Mouse (Mus musculus): ENCODE data around the gene Olfr1318.

The Olfr1318 gene

DNA sequence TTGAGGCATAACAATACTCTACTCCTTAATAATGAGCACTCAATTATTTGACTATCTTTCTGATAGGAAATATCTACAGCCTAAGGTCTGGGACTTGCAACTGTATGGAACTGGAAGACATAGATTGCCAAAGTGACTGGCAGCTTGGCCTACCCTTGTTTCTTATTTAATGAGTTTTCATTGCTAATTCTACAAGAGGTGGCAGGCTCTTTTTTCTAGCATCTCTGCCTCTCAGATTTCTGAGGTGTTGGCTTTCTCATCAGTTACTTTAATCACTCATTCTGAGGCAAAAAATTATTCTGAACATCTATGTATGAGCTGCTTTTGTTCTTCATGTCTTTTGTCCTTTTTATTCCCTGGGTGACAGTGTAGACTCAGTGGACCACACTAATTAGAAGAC is at the start of gene Olfr1318:
Olfr1318 (plus strand) TSS at position 301 of the 400 bp plus-strand sequence.
- no peak for DNase-seq (ENCODE audit: low spot score in 2 of 2)

DNA sequence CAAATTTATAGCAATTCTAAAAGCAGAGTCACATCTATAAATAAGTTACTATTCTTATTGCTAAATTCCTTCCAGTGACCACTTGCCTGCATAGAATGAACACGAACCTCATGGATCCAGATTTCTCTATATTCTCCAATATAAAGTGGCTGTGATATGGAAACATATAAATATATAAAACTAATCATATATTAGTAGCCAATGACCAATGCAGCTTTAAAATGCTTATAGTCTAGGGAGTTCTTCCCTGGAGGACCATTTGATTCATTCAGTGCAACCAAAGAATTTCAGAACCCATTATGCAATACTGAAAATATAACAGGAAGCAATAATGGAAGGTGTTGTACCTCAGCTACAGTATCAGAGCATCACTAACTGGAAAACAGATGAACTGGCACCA is 38.7 kb upstream of the Olfr1318 start, which contains the start of gene Olfr1315-ps1:
Olfr1315-ps1 (minus strand) TSS at position 101 of the 400 bp plus-strand sequence.
- no peak for DNase-seq (ENCODE audit: low spot score in 2 of 2)

DNA sequence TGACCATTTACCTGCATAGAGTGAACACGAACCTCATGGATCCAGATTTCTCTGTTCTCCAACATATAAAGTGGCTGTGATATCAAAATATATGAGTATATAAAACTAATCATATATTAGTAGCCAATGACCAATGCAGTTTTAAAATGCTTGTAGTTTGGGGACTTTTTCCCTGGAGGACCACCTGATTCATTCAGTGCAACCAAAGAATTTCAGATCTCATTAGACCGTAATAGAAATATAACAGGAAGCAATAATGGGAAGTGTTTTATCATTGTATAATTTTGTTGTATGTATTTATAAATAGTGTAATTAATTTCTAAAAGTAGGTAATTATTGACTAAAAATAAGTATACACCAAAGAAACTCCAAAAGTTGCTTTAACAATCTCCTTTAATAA is 19.1 kb upstream of the Olfr1318 start, which contains the start of gene Olfr1316:
Olfr1316 (minus strand) TSS at position 101 of the 400 bp plus-strand sequence.
- no peak for DNase-seq (ENCODE audit: low spot score in 2 of 2)

DNA sequence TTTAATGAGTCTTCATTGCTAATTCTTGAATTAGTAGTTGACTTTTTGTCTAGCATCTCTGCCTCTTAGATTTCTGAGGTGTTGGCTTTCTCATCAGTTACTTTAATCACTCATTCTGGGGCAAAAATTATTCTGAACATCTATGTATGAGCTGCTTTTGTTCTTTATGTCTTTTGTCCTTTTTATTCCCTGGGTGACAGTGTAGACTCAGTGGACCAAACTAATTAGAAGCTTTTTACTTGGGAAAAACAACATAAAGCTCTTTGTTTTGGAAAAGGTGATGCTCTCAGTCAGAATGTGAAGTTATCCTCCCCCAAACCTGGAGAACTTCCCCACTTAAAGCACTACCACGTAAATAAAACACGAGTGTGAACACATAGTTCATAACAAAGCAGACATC is 14.0 kb upstream of the Olfr1318 start, which contains the start of gene Olfr1317:
Olfr1317 (plus strand) TSS at position 301 of the 400 bp plus-strand sequence.
- DNase-seq (ENCODE audit: low spot score in 2 of 2), result no peak

DNA sequence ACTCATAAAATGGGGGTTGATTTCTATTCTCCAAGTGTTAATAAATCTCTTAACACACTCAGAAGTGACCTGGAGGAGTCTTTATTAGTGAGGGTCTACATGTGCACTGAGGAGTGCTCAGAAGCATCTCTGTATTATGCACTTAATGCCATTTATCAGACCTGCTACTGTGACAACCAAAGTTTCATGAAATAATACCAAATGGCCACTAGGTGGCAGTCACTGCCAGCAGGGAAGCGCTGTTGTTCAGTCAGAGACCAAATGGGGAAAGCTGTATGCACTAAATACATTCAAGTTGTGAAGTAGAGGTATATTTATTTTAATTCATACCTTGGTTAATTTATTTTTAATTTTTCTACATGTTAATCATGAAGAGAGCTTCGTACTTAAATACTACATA is 42.9 kb downstream of the Olfr1318 start:
- DNase-seq (ENCODE audit: low spot score in 2 of 2), result peak in 1 of 2 experiments; percentile 24

DNA sequence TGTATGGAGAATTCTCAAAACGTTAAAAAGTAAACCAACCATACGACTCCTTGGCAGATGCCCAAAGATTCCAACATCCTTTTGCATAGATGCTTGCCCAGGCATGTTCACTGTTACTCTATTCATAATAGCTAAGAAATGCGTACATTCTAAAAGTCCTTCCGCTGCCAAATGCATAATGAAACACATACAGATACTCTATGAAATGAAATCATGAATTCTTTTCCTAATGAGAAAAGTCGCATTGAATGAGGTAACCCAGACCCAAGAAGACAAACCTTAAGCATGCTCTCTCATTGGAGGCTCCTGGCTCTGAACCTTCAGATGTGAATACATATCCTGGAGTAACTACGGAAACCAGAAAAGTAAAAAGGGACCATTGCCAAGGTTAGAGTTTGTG is 49.1 kb downstream of the Olfr1318 start:
- no peak for DNase-seq (ENCODE audit: low spot score in 2 of 2)
